Mouse (Mus musculus) intestine, embryonic 16.5 days (tissue): Measurements from ENCODE around the gene Cenpv. TPM values are rescaled to one million over a fixed set of nuclear protein-coding genes. Genes with fewer than 3 reads are reported as not detected.

Source experiments
- ATAC-seq: fragments of 200-750 bp; cut with Nextera tagmentation; 2 replicates; pipeline ENCODE4 v1.8.0; 2017; ENCODE audit warnings: moderate TSS enrichment, moderate library complexity
- H3K27ac ChIP-seq: fragments of 300-500 bp; sonication (generic); 2 replicates; pipeline ENCODE4 v1.5.1; 2014; ENCODE audit warnings: mild to moderate bottlenecking, low read length
- H3K27me3 ChIP-seq: fragments of 300-500 bp; sonication (generic); replicated peaks from 2 replicates; pipeline ENCODE4 v1.6.1; 2014; ENCODE audit warnings: low read length, control low read depth, mixed read lengths; ENCODE audit not compliant: control insufficient read depth, insufficient read depth
- H3K36me3 ChIP-seq: fragments of 300-500 bp; sonication (generic); 2 replicates; pipeline ENCODE4 v1.6.1; 2014; ENCODE audit warnings: low read length, control low read depth; ENCODE audit not compliant: control insufficient read depth, insufficient read depth
- H3K4me1 ChIP-seq: fragments of 300-500 bp; sonication (generic); 2 replicates; pipeline ENCODE4 v1.6.1; 2014; ENCODE audit warnings: low read length, control low read depth, mixed read lengths; ENCODE audit not compliant: control insufficient read depth, insufficient read depth
- H3K4me2 ChIP-seq: fragments of 300-500 bp; sonication (generic); 2 replicates; pipeline ENCODE4 v1.6.1; 2014; ENCODE audit warnings: low read depth, low read length, control low read depth
- H3K4me3 ChIP-seq: fragments of 300-500 bp; sonication (generic); 2 replicates; pipeline ENCODE4 v1.5.1; 2014; ENCODE audit warnings: mild to moderate bottlenecking, low read length
- H3K9ac ChIP-seq: fragments of 300-500 bp; sonication (generic); 2 replicates; pipeline ENCODE4 v1.6.1; 2014; ENCODE audit warnings: low read depth, low read length
- H3K9me3 ChIP-seq: fragments of 300-500 bp; sonication (generic); 2 replicates; pipeline ENCODE4 v1.6.1; 2016; ENCODE audit warnings: low read length, control low read depth; ENCODE audit not compliant: control insufficient read depth
- WGBS: fragments of 180-500 bp; shearing (Covaris S2); extraction: QIAGEN DNeasy Blood & Tissue Kit; methylation state at CpG from one replicate; pipeline ENCODE4 v1.1.7; 2014; 5-methylcytosine and 5-hydroxymethylcytosine counted together
- polyA plus RNA-seq: library from polyadenylated mRNA; unstranded; fragments of >200 nt; fragmentation: Nextera tagmentation; extraction: Ambion mirVana; gene quantifications from 2 replicates; pipeline ENCODE4 v1.2.1, GENCODE M21; 2015

Cenpv gene
- polyA plus RNA-seq, 1 experiment from 2014 or later: 6.8 TPM

DNA sequence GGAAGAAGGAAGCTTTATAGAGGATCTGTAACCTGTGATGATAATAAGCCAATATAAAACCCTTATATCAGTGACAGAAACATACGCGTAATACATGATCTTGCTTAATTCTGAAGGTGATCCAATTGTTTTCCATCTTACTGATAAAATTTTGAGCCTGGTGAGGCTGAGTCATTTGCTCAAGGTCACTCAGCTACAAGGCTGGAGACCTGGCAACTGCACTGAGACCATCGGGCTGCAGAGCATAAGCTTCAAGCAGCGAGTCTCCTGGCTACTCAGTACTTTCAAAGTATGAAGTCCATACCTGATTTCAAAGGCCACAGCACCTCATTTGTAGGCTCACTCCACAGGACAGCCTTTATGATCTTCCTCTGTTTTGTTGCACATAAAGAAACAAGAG lies 62.9 kb downstream of the Cenpv start:
- no peaks in the 10 kb centered on the region for H3K27me3 ChIP-seq
- H3K27ac ChIP-seq: no peak overlapping the region
- H3K4me3 ChIP-seq: no peak overlapping the region
- no peak for ATAC-seq
- H3K4me2 ChIP-seq: no peak overlapping the region
- no peaks in the 10 kb centered on the region for H3K9me3 ChIP-seq
- 84% methylated on average over 4 of the region's 4 CpGs for WGBS
- no peaks in the 10 kb centered on the region for H3K4me1 ChIP-seq
- no peak overlapping the region for H3K9ac ChIP-seq
- H3K36me3 ChIP-seq: no peaks in the 10 kb centered on the region

Other genes with a start within 250 kb of the Cenpv start
- gene Pigl, start 80.8 kb downstream of the Cenpv start, polyA plus RNA-seq: 11.8 and 12.7 TPM in 2 replicates
- 40.2 and 42.0 TPM in 2 replicates for gene Ncor1, start 80.7 kb downstream of the Cenpv start, polyA plus RNA-seq
- 2,570 and 2,643 TPM in 2 replicates for gene Ubb, start 11.9 kb upstream of the Cenpv start, polyA plus RNA-seq
- 11.0 and 11.2 TPM in 2 replicates for gene Trpv2, start 35.2 kb upstream of the Cenpv start, polyA plus RNA-seq
- 14.1 and 23.8 TPM in 2 replicates for gene Lrrc75a, start 109.3 kb upstream of the Cenpv start, polyA plus RNA-seq
- 82.9 and 86.3 TPM in 2 replicates for gene Mmgt2, start 109.4 kb upstream of the Cenpv start, polyA plus RNA-seq
- 4.2 and 4.7 TPM in 2 replicates for gene Zfp287, start 192.6 kb upstream of the Cenpv start, polyA plus RNA-seq
- gene Gm10428, start 213.8 kb upstream of the Cenpv start, polyA plus RNA-seq: not detected in 2 replicates